Mouse (Mus musculus) heart, embryonic 14.5 days (tissue): ENCODE data around the gene Mydgf. TPM values are rescaled to one million over a fixed set of nuclear protein-coding genes. Genes with fewer than 3 reads are reported as not detected.
A peak's percentile ranks its signal among the peaks of the same experiment; 100 is the strongest.

Source experiments
- ATAC-seq: fragments of 200-750 bp; cut with Nextera tagmentation; 2 replicates; pipeline ENCODE4 v1.8.0; 2017; ENCODE audit warnings: low read depth, moderate TSS enrichment; ENCODE audit not compliant: insufficient number of reproducible peaks, insufficient read depth, low FRiP score
- H3K27ac ChIP-seq, 2 experiments: fragments of 200-500 bp in 1 of 2; fragments of 300-500 bp in 1 of 2; sonication (generic) in 1 of 2; replicated peaks in 1 of 2; 2 replicates each; pipeline ENCODE4 v1.5.1; 2012 to 2014; ENCODE audit warnings: low read depth in 2 of 2, low read length in 2 of 2, control low read depth in 1 of 2, mild to moderate bottlenecking in 1 of 2, mixed read lengths in 1 of 2; ENCODE audit not compliant: control insufficient read depth in 1 of 2, insufficient read depth in 1 of 2
- H3K27me3 ChIP-seq: fragments of 300-500 bp; sonication (generic); 2 replicates; pipeline ENCODE4 v1.6.1; 2014; ENCODE audit warnings: mild to moderate bottlenecking, low read length, control low read depth; ENCODE audit not compliant: control insufficient read depth, insufficient read depth
- H3K36me3 ChIP-seq: fragments of 300-500 bp; sonication (generic); 2 replicates; pipeline ENCODE4 v1.6.1; 2014; ENCODE audit warnings: mild to moderate bottlenecking, control low read depth, low read length, mixed read lengths; ENCODE audit not compliant: control insufficient read depth, insufficient read depth
- H3K4me1 ChIP-seq, 2 experiments: fragments of 200-500 bp in 1 of 2; fragments of 300-500 bp in 1 of 2; sonication (generic) in 1 of 2; 2 replicates each; pipeline ENCODE4 v1.6.1; 2012 to 2014; ENCODE audit warnings: low read length in 2 of 2, control low read depth in 1 of 2, mixed read lengths in 1 of 2; ENCODE audit not compliant: control insufficient read depth in 2 of 2, insufficient read depth in 2 of 2
- H3K4me2 ChIP-seq: fragments of 300-500 bp; sonication (generic); 2 replicates; pipeline ENCODE4 v1.6.1; 2014; ENCODE audit warnings: mild to moderate bottlenecking, low read length
- H3K4me3 ChIP-seq, 2 experiments: fragments of 200-500 bp in 1 of 2; fragments of 300-500 bp in 1 of 2; sonication (generic) in 1 of 2; 2 replicates each; pipeline ENCODE4 v1.5.1; 2012 to 2014; ENCODE audit warnings: low read length in 2 of 2, mild to moderate bottlenecking in 2 of 2, control low read depth in 1 of 2, low read depth in 1 of 2, moderate library complexity in 1 of 2; ENCODE audit not compliant: control insufficient read depth in 1 of 2, insufficient read depth in 1 of 2
- H3K9ac ChIP-seq: fragments of 300-500 bp; sonication (generic); 2 replicates; pipeline ENCODE4 v1.6.1; 2014; ENCODE audit warnings: mild to moderate bottlenecking, low read length
- H3K9me3 ChIP-seq: fragments of 300-500 bp; sonication (generic); 2 replicates; pipeline ENCODE4 v1.6.1; 2016; ENCODE audit warnings: low read length, control low read depth; ENCODE audit not compliant: control insufficient read depth
- WGBS: fragments of 180-500 bp; shearing (Covaris S2); extraction: QIAGEN DNeasy Blood & Tissue Kit; methylation state at CpG from one replicate; pipeline ENCODE4 v1.1.7; 2014; 5-methylcytosine and 5-hydroxymethylcytosine counted together
- polyA plus RNA-seq: library from polyadenylated mRNA; unstranded; fragments of >200 nt; fragmentation: Nextera tagmentation; extraction: Ambion mirVana; gene quantifications from 2 replicates; pipeline ENCODE4 v1.2.1, GENCODE M21; 2014

Mydgf gene
- polyA plus RNA-seq, result 76.6 and 81.1 TPM in 2 replicates

DNA sequence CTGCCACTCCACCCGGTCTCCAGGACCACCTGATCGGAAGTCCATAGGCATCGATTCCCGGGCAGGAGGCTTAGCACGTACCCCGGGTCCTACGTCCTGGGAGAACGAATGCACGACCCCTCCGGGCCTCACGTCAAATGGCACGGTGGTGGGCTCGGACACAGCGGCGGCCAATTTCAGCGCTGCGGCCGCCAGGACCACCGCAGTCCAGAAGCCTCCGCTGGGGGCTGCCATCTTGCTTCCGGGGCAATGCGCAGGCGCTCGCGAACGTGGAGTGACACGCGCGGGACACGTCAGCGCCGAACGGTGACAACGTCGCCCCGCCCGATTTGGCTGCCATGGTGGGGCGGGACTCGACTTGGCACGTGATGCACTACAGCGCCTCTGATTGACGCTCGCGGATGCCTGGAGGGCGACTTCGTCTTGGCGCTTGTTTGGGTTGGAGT, at the start of gene Mydgf:
Gene Mydgf, minus strand, starts transcription at position 263 of the 446 bp plus-strand sequence.
- Histone ChIP-seq H3K27ac (peak within 1 kb of the TSS; percentile 55 to 59), H3K9ac (peak within 1 kb of the TSS; percentile 88), H3K4me2 (peak within 1 kb of the TSS; percentile 87), H3K36me3 (peaks cover 62% of the 10 kb centered on the region), H3K4me3 (peak within 1 kb of the TSS; percentile 88 to 95), H3K27me3 (no peaks in the 10 kb centered on the region), H3K9me3 (no peaks in the 10 kb centered on the region), H3K4me1 (peaks cover 3 to 15% of the 10 kb centered on the region in 2 experiments)
- under 1% methylated on average over 47 of the region's 47 CpGs for WGBS
- peak; percentile 86 for ATAC-seq

GRCm38 (mm10) chr17:56233389-56233788, 49.7 kb upstream of the Mydgf start:
- Histone ChIP-seq H3K4me3 (no peak overlapping the region), H3K9ac (no peak overlapping the region), H3K4me1 (0 out of 4 replicates have a peak, but pooled peaks cover 0 to 4% of the 10 kb centered on the region in 2 experiments), H3K27ac (no peak overlapping the region), H3K27me3 (no peaks in the 10 kb centered on the region), H3K36me3 (no peaks in the 10 kb centered on the region), H3K9me3 (no peaks in the 10 kb centered on the region), H3K4me2 (no peak overlapping the region)
- 49% methylated on average over 8 of the region's 8 CpGs for WGBS
- ATAC-seq, result no peak

DNA sequence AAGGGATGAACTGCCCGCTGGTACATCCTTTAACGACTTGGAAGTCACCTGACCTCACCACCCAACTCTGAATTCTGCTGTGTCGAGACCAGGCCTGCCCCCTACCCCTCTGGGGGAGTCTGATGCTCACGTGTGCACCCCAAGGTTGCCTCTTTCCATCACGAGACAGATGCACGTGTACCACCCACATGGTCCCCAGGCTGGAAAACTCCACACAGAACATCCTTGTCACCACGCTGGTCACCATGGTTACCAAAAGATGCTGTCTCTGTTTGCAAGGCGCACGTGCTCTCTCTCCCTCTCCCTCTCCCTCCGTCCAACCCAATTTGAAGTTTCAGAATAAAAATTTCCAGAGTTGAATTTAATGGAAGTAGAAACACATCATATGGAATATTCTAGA, 46.2 kb upstream of the Mydgf start:
- WGBS, result 52% methylated on average over 10 of the region's 10 CpGs
- no peak for ATAC-seq
- H3K9ac ChIP-seq, result no peak overlapping the region

GRCm38 (mm10) chr17:56226566-56226965, 42.8 kb upstream of the Mydgf start:
- Histone ChIP-seq H3K4me2 (no peak overlapping the region), H3K4me3 (no peak overlapping the region), H3K36me3 (no peaks in the 10 kb centered on the region), H3K9ac (no peak overlapping the region), H3K27me3 (no peaks in the 10 kb centered on the region), H3K27ac (no peak overlapping the region), H3K9me3 (no peaks in the 10 kb centered on the region), H3K4me1 (no peaks in the 10 kb centered on the region)
- 57% methylated on average over 3 of the region's 3 CpGs for WGBS
- no peak for ATAC-seq

More for the DNA sequence above, 46.2 kb upstream of the Mydgf start:
- H3K36me3 ChIP-seq, result no peaks in the 10 kb centered on the region
- H3K9me3 ChIP-seq, result no peaks in the 10 kb centered on the region
- H3K27me3 ChIP-seq, result no peaks in the 10 kb centered on the region
- no peak overlapping the region for H3K4me3 ChIP-seq
- H3K4me1 ChIP-seq, result 0 out of 4 replicates have a peak, but pooled peaks cover 0 to 4% of the 10 kb centered on the region in 2 experiments
- no peak overlapping the region for H3K4me2 ChIP-seq
- H3K27ac ChIP-seq, result no peak overlapping the region

DNA sequence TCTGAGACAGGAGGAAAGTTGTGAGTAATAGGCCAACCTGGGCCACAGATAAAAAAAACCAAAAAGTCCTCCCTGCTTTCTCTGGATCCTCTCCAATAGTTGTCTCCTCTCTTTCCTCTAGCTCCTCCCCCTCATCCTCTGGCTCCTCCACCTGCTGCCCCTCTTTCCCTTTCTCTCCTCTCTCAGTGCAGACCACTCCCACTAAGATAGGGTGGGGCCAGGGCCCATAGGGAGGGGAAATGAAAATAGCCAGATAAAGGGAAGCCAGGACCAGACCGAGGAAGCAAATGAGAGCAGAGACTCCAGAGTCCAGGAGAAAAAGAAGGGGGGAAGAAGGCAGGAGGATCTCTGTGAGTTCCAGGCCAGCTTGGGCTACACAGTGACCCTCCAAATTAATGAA, 41.2 kb upstream of the Mydgf start:
- H3K9ac ChIP-seq, result no peak overlapping the region
- no peaks in the 10 kb centered on the region for H3K27me3 ChIP-seq
- H3K36me3 ChIP-seq, result no peaks in the 10 kb centered on the region
- 18% methylated on average over 1 of the region's 1 CpGs for WGBS
- no peaks in the 10 kb centered on the region for H3K4me1 ChIP-seq
- H3K9me3 ChIP-seq, result no peaks in the 10 kb centered on the region
- H3K4me2 ChIP-seq, result no peak overlapping the region
- H3K27ac ChIP-seq, result no peak overlapping the region
- no peak overlapping the region for H3K4me3 ChIP-seq
- ATAC-seq, result no peak

DNA sequence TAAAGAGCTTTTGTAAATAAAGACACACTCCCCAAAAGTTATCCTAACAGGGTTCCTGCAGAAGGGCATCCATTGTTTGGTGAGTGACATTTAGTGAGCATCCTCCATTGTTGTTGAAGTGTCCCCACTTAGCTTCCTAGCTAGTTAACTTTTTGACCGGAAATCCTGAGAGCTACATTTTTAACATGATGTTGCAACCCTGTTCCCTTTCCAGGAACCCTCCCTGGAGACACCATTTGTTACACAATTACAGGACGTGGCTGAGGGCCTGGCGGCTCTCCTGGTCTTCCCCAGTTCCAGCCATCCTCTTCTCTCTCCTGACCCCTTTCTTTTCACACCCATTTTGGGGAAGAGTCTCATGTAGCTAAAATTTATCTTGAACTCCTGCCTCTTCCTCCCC, 36.1 kb upstream of the Mydgf start:
- Histone ChIP-seq H3K9me3 (no peaks in the 10 kb centered on the region), H3K4me1 (peaks cover 8 to 16% of the 10 kb centered on the region in 2 experiments; a peak in 3 of 4 replicates), H3K9ac (no peak overlapping the region), H3K27ac (no peak overlapping the region), H3K27me3 (no peaks in the 10 kb centered on the region), H3K36me3 (peaks cover 6% of the 10 kb centered on the region; the same call in 1 of the 2 replicates), H3K4me3 (no peak overlapping the region), H3K4me2 (no peak overlapping the region; the same call in 1 of the 2 replicates)
- ATAC-seq, result no peak
- 41% methylated on average over 3 of the region's 3 CpGs for WGBS

DNA sequence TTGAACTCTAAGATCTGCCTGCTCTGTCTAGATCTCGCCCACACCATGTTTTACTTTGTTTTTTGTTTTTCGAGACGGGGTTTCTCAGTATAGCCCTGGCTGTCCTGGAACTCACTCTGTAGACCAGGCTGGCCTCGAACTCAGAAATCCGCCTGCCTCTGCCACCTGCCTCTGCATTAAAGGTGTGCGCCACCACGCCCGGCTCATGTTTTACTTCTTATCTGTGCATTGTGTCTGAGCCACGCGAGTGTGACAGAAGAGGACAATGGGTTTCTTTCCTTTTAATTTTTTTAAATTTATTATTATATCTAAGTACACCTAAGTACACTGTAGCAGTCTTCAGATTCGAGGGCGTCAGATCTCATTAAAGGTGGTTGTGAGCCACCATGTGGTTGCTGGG, 35.5 kb upstream of the Mydgf start:
- ATAC-seq, result no peak
- Histone ChIP-seq H3K9ac (peak overlapping the region; percentile 91), H3K27ac (peak overlapping the region; percentile 71 to 73), H3K4me3 (peak overlapping the region; percentile 91 to 97), H3K4me2 (peak overlapping the region; percentile 87), H3K9me3 (no peaks in the 10 kb centered on the region), H3K4me1 (peaks cover 8 to 16% of the 10 kb centered on the region in 2 experiments; a peak in 3 of 4 replicates), H3K36me3 (peaks cover 6% of the 10 kb centered on the region; the same call in 1 of the 2 replicates), H3K27me3 (no peaks in the 10 kb centered on the region)
- WGBS, result 37% methylated on average over 12 of the region's 12 CpGs
